Mouse (Mus musculus) stomach, postnatal 0 days (tissue): ENCODE data around the gene Igll1.

ENCODE experiments used
- CTCF ChIP-seq: IDR thresholded peaks from 2 replicates; pipeline ENCODE4 v1.5.1; 2016; ENCODE audit warnings: antibody characterized with exemption, low read depth, mild to moderate bottlenecking, moderate library complexity
- EP300 ChIP-seq: optimal IDR thresholded peaks from 2 replicates; pipeline ENCODE3; 2016; ENCODE audit warnings: antibody characterized with exemption

DNA sequence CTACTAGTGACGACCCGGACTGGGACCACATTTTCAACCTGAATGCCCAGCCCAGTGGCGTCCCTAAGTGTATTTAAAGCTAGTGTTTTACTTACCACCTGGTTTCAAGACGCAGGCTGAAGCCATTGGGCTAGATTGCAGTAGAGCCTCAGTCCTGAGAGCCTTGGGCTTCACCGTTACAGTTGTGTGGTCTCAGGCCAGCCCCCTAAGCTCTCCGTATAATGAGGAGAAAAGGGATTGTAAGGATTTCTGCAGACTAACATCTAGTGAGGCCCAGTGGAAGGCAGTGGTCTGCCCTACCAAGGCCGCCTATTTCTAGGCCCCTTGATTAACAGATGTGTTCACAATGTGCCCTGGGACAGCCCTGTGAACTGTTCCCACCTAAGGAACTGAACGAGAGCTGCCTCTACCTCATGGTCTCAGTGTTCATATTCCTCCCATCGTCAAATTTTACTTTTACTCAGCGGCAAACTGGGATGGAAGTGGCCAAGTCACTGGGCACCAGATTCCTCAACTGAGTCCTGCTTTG is 33.3 kb upstream of the Igll1 start:
- TF ChIP-seq CTCF = no peak
- TF ChIP-seq EP300 = no peak
